Mouse (Mus musculus) left cerebral cortex, postnatal 10 days (tissue): ENCODE measurements around the gene Lsmem1. TPM values are rescaled to one million over a fixed set of nuclear protein-coding genes. Genes with fewer than 3 reads are reported as not detected.

Source experiments
- DNase-seq, 2 experiments: peaks; one replicate each; pipeline ENCODE4 v3.0.0; 2021 to 2022; ENCODE audit warnings: low spot score in 2 of 2, mixed read lengths in 1 of 2; ENCODE audit errors: extremely low spot score in 1 of 2
- intact Hi-C: fragments of 180-260 bp; cut with DNase I; formaldehyde crosslinking; loops from one replicate; pipeline ENCODE4 v1.15.1; 2025
- microRNA-seq: library from miRNA; unstranded; fragments of <30 nt; microRNA quantifications from one replicate; pipeline ENCODE4 v1.2.0, GENCODE M21; 2022
- total RNA-seq, 2 experiments: library from RNA; stranded (reverse); gene quantifications; 2 replicates each; pipeline ENCODE4 v1.2.3; 2021

The Lsmem1 gene
- total RNA-seq, 2 experiments from 2014 or later: 0.92 to 1.7 TPM

DNA sequence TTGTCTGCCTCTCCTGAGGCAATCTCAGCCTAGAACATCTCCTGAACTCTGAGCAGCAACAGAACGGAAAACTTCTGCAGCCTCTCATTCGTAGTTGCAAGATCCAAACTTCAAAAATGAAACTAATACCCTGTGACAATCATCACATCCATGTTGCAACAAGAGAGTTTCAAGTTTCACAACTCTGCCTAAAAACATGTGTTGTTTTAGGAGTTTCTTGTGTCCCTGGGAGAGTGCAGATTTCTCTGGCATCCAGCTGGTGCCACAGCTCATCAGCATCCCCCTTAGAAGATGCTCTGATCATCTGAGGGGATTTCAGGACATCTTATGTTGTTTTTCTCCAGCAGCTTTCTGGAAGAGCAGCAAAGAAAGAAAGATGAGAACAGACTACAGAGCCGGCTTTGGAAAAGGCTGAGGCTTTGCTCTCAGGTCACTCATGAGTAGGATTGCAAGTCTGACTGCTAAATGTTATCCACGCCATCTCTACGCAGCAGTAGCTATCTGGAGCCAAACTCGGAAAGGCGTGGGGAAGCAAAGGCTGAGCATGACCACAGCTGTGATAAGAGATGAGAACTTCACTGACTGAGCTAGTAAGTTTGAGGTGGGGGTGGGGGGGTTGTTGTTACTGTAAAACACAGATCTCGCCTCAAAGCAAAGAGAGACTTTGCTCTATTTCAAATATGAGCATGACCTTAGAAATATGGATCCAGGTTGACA lies 46.8 kb downstream of the Lsmem1 start:
- intact Hi-C loops: no loop called here
- DNase-seq: no peak

DNA sequence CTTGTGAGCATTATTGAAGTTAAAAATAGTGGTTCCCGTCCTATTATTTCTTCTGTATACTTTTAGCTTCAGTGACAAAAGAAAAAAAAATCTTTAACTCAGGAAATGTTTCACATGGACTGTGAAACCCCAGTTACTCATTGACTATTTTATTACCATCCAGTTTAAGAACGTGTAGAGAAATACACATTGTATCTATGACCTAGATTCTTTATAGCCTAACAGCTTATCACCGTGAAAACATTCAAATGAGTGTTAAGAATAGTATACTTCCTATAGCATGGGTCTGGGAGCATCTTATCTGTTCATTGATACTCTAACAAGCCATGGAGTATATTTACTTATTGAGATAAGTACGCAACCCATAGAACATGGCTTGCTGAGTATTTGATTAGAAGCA lies 52.0 kb downstream of the Lsmem1 start:
- intact Hi-C loops: no loop called here
- DNase-seq: no peak

DNA sequence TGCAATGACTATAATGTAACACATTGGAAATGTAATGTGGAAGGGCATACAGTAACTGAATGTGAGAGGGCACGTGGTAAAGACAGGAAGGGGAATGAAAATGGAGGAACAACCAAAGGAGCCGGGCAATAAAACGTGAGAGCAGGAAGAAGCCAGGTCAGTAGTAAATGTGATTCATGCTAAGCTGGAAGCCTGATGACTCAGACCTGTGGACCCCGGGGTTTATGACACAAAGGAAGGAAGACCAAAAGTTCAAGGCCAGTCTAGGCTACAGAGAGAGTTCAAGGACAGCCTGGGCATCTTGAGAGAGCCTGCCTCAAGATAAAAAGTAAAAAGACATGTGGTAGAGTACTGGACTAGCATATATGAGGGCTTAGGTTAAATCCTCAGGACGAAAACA lies 52.8 kb downstream of the Lsmem1 start:
- DNase-seq: no peak
- intact Hi-C loops: no loop called here

DNA sequence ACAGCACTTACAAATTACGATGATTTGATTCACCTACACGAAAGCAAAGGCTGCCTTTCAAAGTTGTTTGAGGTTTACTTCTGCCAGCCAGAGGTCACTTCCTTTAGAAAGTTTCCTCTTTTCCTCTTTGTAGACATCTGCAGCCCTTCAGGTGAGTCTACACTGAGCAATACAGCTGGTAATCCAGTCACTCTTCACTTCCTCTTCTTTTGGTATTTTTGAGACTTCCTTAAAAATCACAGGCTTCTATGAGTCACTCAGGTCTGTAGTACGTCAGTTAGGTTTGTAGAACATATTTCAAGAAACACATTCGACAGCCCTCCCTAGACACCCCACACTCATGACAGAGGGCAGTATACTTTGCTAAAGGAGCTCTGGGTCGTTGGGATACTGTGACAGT lies 58.6 kb downstream of the Lsmem1 start:
- intact Hi-C loops: no loop called here
- no peak for DNase-seq

DNA sequence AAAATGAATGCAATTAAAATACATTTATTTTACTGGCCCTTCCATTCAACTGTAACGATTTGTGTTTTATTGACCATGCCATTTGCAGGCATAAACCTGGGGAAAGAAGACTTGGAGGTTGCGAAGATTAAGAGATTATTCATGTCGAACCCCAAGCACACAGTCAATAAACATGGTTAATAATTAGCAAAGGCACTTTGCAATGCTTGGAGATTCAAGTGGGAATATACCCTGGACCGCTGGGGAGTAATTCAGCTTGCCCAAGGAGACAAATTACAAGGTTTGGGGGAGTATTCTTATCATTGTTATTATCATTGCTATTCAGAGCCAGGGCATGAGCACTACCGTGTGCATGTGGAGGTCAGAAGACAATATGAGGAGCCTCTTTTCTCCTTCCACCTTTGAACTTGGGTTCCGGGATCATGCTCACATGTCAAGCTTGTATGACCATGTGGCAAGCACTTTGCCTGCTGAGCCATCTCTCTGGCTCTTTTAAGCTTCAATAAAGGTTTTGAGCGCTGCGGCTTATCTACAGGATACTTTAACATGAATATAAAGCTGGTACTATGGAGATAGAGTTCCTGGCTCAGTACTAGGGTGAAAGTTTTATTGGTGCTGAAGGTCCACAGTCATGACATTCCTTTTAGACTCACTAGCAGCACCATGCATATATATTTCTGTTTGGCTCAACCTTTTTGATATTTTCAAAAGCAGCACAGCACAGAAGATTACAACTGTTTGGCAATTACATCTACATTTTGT lies 59.6 kb downstream of the Lsmem1 start:
- intact Hi-C loops: no loop called here
- no peak for DNase-seq

DNA sequence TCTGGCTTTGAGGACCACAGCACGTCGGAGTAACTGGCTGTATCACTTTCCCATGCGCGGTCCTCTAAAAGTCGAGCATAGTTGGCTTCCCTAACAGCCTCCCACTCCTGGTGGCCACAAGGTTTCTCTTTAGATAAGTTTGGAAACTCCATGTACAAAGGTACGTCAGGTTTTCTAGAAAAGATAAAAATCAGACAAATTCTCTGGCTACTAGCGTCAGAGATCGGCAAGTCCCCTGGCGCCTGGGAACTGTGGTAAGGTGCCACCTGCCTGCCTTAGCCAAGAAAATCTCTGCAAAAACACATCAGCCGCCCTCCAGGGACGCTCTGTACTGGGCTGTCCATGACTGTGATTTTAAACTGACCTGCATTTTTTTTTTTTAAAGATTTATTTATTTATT lies 64.8 kb downstream of the Lsmem1 start:
- DNase-seq: no peak
- intact Hi-C loops: no loop called here

DNA sequence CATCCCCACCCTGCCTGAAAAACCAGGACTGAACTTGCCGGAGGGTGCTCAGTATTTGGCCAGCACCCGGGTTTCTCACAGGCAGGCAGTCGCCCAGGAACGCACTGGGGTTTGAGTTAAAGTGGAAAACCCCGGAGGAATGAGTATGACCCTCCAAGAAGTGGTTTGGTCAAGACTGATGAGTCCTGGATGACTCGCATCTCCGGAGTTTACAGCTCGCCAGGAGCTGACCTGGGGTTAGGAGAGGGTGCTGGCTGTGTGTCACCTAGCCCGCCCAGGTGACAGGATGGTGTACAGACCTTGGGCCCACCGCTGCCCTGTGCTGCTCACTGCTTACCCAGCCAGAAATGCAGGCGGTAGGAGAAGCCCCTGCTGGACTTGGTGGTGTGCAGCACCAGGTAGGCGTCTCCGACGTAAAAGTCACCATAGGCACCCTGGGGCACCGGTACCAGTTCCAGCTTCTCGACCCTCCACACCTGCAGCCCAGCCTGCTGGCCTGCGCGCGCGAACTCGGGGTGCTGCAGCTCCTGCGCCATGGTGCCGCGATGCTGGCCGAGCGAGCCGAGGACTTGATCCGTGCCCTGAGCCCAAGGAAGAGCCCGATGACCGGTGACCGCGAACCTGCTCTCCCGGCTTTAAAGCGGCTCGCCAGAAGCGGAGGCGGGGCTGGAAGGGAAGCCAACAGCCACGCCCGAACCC lies 65.6 kb downstream of the Lsmem1 start, which contains the start of gene Scin:
Scin (minus strand) TSS at position 656 of the 699 bp plus-strand sequence.
- intact Hi-C loops: no loop called here
- peak in 1 of 2 experiments; percentile 23 for DNase-seq

DNA sequence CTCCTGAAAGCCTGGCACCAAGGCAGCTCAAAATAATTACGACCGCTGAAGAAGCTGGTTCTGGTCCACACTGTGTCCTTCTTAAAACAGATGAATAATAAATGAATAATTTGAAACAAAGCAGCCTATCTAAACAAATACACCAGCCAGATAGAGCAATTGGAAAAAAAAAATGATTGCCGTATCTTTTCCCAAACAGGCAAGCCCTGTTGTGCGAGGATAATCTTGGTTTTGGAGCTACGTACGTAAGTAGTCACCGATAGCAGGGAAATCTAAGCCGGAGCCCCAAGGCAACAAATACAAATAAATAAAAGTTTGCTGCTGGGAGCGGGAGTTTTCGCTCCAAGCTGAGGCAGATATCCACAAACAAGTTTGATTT lies 66.1 kb downstream of the Lsmem1 start:
- intact Hi-C loops: no loop called here
- no peak for DNase-seq

Small RNA genes lying within 50 kb of the gene (microRNA-seq; reads per million reads assigned to microRNA genes)
- gene Mir1938: not detected

Other genes starting within 250 kb of the Lsmem1 start
- gene Arl4a, start 161.5 kb downstream of the Lsmem1 start, total RNA-seq: 10 to 100 TPM; 64.0 to 65.3 TPM
- gene Scin, start 65.3 kb downstream of the Lsmem1 start, total RNA-seq: not detected
- gene Ifrd1, start 49.0 kb upstream of the Lsmem1 start, total RNA-seq: 100 to 1,000 TPM in 1 of 2 experiments, 10 to 100 TPM in 1; 89.8 to 108 TPM
- gene Zfp277, start 246.4 kb upstream of the Lsmem1 start, total RNA-seq: 10 to 100 TPM; 22.8 to 25.0 TPM
- 10 to 100 TPM; 69.4 to 69.7 TPM for gene Dock4, start 246.5 kb upstream of the Lsmem1 start, total RNA-seq